Mouse (Mus musculus) testis, adult 2 months (tissue): ENCODE measurements around the gene Bcas3. TPM values are rescaled to one million over a fixed set of nuclear protein-coding genes. Genes with fewer than 3 reads are reported as not detected.

Experiments
- H3K27ac ChIP-seq: fragments of 200-500 bp; 2 replicates; pipeline ENCODE4 v1.5.1; 2012; ENCODE audit warnings: low read depth, low read length; ENCODE audit not compliant: control insufficient read depth, insufficient read depth
- H3K27me3 ChIP-seq: fragments of 200-500 bp; 2 replicates; pipeline ENCODE4 v1.6.1; 2012; ENCODE audit warnings: mild to moderate bottlenecking, low read length, moderate library complexity; ENCODE audit not compliant: control insufficient read depth, insufficient read depth
- H3K36me3 ChIP-seq: fragments of 200-500 bp; 2 replicates; pipeline ENCODE4 v1.6.1; 2012; ENCODE audit warnings: mild to moderate bottlenecking, low read length; ENCODE audit not compliant: control insufficient read depth, insufficient read depth
- H3K4me1 ChIP-seq: fragments of 200-500 bp; 2 replicates; pipeline ENCODE4 v1.6.1; 2012; ENCODE audit warnings: low read length; ENCODE audit not compliant: control insufficient read depth, insufficient read depth
- H3K4me3 ChIP-seq: fragments of 200-500 bp; 2 replicates; pipeline ENCODE4 v1.5.1; 2012; ENCODE audit warnings: low read depth, mild to moderate bottlenecking, low read length, moderate library complexity, mixed read lengths; ENCODE audit not compliant: control insufficient read depth
- CTCF ChIP-seq: fragments of 200-500 bp; IDR thresholded peaks from 2 replicates; pipeline ENCODE4 v1.5.1; 2012; ENCODE audit warnings: low read depth, mild to moderate bottlenecking, inconsistent platforms, low read length, moderate library complexity; ENCODE audit not compliant: control insufficient read depth, insufficient read depth, insufficient replicate concordance
- POLR2A ChIP-seq: fragments of 200-500 bp; IDR thresholded peaks from 2 replicates; pipeline ENCODE4 v1.6.1; 2012; ENCODE audit warnings: low read depth, mild to moderate bottlenecking, inconsistent platforms, low read length, moderate library complexity; ENCODE audit not compliant: control insufficient read depth
- polyA plus RNA-seq: library from polyadenylated mRNA; depleted of rRNA; stranded (reverse); fragments of >200 nt; gene quantifications from 2 replicates; pipeline ENCODE4 v1.2.3, GENCODE M21; 2012

Bcas3 gene
- polyA plus RNA-seq, 1 experiment, result 23.4 TPM

- TF ChIP-seq CTCF (no peak), POLR2A (no peak)
- H3K36me3 ChIP-seq, result no peaks in the 10 kb centered on the region
- no peak overlapping the region for H3K27ac ChIP-seq
- H3K4me1 ChIP-seq, result no peaks in the 10 kb centered on the region
- H3K27me3 ChIP-seq, result no peaks in the 10 kb centered on the region
- H3K4me3 ChIP-seq, result no peak overlapping the region
Observed at GRCm38 (mm10) chr11:85505811-85506210, 152.8 kb downstream of the Bcas3 start.

DNA sequence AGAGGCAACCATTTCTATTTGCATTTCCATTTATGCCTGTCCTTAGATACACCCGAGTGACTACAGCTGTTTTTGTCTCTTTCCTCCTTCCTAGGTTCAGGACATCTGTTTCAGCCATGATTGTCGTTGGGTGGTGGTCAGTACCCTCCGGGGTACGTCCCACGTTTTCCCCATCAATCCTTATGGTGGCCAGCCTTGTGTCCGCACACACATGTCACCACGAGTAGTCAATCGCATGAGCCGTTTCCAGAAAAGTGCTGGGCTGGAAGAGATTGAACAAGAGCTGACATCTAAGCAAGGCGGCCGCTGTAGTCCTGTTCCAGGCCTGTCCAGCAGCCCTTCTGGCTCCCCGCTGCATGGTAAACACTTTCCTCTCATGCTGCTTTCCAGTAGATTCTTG is 156.4 kb downstream of the Bcas3 start:
- no peak for TF ChIP-seq CTCF
- no peak for TF ChIP-seq POLR2A
- Histone ChIP-seq H3K27ac (no peak overlapping the region), H3K4me1 (no peaks in the 10 kb centered on the region), H3K36me3 (no peaks in the 10 kb centered on the region), H3K27me3 (no peaks in the 10 kb centered on the region), H3K4me3 (no peak overlapping the region)

DNA sequence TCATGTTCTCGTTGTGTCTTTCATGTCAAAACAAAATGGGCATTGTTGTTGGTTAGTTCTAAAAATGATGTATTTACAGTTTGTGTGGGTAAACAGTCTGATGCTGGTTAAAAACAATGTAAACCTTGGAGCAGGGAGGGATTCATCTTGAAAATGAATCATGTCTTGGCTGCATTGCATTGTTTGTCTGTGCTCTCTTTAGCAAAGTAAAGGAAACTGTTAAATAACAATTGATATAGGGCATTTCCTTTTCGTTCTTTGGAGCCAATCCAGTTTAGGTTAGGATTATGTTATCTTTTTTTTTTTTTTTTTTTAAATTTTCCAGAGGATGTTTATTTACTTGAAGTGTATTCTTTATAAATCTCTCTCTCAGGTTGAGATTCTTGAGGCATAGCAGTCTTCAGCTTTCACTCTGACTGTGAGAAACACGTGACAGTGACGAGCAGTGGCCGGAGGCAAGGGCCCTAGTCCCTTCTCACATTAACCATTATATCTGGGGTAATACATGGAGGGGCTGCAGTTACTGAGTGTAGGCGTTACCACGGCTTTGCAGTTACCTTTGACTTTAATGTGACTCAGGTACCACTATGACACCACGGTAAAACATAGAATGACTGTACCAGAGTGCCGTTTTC is 158.4 kb downstream of the Bcas3 start:
- Histone ChIP-seq H3K27me3 (no peaks in the 10 kb centered on the region), H3K4me1 (no peaks in the 10 kb centered on the region), H3K27ac (no peak overlapping the region), H3K4me3 (no peak overlapping the region), H3K36me3 (no peaks in the 10 kb centered on the region)
- TF ChIP-seq CTCF, result no peak
- no peak for TF ChIP-seq POLR2A

DNA sequence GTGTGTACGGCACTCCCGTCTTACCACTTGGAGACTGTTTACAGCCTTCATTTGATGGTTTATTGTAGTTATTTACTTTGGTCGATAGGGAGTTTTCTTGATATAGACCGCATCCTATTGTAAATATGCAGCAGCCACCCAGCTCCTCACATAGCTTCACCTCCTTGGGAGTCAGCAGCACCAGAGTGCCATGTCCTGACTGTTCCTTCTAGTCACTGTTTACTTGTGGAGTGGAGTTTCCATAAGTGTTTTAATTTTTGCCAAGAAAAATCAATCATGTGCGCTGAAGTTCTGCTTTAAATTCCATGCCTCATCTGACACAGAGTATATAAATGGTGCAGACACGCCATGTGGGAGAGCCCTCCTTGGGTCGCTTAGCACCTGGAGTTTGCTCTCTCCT is 163.8 kb downstream of the Bcas3 start:
- TF ChIP-seq POLR2A (no peak), CTCF (no peak)
- H3K27me3 ChIP-seq, result no peaks in the 10 kb centered on the region
- no peaks in the 10 kb centered on the region for H3K36me3 ChIP-seq
- no peak overlapping the region for H3K4me3 ChIP-seq
- H3K27ac ChIP-seq, result no peak overlapping the region
- no peaks in the 10 kb centered on the region for H3K4me1 ChIP-seq

DNA sequence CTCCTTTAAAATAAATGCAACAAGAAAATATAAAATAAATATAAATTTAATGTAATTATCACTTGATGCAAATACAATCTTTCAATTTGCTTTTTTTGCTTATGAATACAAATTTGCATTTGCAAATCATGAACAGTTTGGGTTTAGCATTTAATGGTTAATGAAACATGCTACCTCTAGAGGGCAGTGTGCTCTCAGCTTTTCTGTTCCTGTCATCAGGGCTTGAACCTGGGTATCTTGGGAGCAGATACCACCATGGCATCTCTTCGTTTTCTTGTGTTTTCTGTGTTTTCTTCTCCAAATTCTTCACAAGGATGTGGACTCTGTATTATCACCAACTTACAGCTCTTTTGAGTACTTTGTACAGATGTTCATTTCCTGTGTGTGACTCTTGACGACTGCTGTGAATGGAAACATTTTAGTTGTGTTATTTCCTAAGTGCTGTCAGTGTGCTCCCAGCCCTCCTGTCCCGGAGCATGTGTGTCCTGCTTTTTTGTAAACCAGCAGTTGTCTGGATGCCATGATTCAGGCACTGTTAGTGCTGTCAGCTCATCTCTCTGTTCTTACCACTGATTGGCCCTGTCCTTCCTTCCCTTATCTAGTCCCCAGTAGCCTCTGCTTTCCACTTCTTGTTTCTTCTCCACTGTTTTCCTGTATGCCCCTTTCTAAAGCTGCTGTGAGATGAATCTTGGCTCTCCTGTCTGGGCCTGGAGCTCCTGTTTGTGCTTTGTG is 165.2 kb downstream of the Bcas3 start:
- H3K4me3 ChIP-seq, result no peak overlapping the region
- no peaks in the 10 kb centered on the region for H3K4me1 ChIP-seq
- H3K27me3 ChIP-seq, result no peaks in the 10 kb centered on the region
- no peaks in the 10 kb centered on the region for H3K36me3 ChIP-seq
- TF ChIP-seq POLR2A (no peak), CTCF (no peak)
- no peak overlapping the region for H3K27ac ChIP-seq

DNA sequence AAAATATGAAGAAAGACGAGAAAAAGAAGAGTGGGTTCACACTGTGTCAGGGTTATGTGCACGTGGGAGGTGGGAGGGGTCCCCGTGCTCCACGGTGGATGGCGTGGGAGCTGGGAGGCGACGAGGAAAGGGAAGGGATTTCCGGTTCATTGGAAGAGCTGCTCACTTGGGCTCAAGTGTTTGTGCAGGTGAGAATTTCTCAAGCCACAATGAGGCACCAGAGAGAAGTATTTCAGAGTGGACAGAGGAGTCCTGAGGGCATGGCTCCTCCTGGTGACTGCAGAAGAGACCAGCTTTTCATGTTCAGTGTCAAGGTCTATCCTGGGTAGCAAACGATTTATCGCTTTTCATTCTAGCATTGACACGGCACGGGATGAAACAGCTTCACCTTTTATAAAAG is 167.3 kb downstream of the Bcas3 start:
- no peaks in the 10 kb centered on the region for H3K27me3 ChIP-seq

GRCm38 (mm10) chr11:85520996-85521395 is 168.0 kb downstream of the Bcas3 start:
- no peaks in the 10 kb centered on the region for H3K27me3 ChIP-seq

More for the DNA sequence above, 167.3 kb downstream of the Bcas3 start:
- no peak for TF ChIP-seq POLR2A
- no peak for TF ChIP-seq CTCF
- Histone ChIP-seq H3K4me1 (peaks cover 2% of the 10 kb centered on the region; the same call in 1 of the 2 replicates), H3K27ac (no peak overlapping the region), H3K36me3 (no peaks in the 10 kb centered on the region), H3K4me3 (no peak overlapping the region)

More at GRCm38 (mm10) chr11:85520996-85521395, 168.0 kb downstream of the Bcas3 start:
- Histone ChIP-seq H3K27ac (no peak overlapping the region), H3K4me1 (peaks cover 2% of the 10 kb centered on the region; the same call in 1 of the 2 replicates), H3K4me3 (no peak overlapping the region), H3K36me3 (no peaks in the 10 kb centered on the region)
- TF ChIP-seq POLR2A, result no peak
- TF ChIP-seq CTCF, result no peak
